In the genomic region with DNA sequence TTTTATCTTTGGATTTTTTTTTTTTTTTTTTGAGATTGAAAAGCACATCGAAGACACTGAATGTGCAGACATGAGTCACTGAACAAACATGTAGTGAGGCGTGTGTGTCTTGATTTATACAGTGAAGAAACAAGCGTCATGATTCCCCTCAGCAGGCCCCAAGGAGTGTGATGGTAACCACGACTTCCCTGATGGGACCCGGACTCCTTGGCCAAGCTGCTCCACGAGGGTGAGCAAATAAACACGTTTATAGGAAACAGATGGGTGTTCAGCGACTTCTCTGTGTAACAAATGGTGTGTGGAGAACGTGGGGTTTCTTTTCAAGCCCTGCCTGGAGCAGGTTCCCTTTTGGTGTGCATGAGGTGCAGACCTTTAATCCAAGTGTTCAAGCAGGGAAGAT, we compare ENCODE assay signal across 19 mouse cellular contexts.
DNase-seq lines count a peak whose midpoint lies in the region.
"Had no signal": no experiment of that assay in that cellular context is flagged by ENCODE, and none has a peak within 500 bp of the region (broad histone marks: within the 10 kb centered on the region; RNA-seq: fewer than 3 reads in every experiment).

No protein-coding gene starts in this region.

- no peak overlapping the region for H3K4me3 ChIP-seq in heart, embryonic 10.5 days
- H3K4me3 ChIP-seq: embryonic facial prominence, embryonic 13.5 days; forebrain, embryonic 15.5 days; heart, adult 2 months; heart, embryonic 12.5 days; hindbrain, embryonic 15.5 days had no signal

- H3K27me3 ChIP-seq in heart, embryonic 10.5 days (ENCODE audit: insufficient read depth, poor library complexity, severe bottlenecking): no peaks in the 10 kb centered on the region
- H3K27me3 ChIP-seq: embryonic facial prominence, embryonic 13.5 days; forebrain, embryonic 15.5 days; heart, embryonic 12.5 days; hindbrain, embryonic 15.5 days had no signal

- H3K4me1 ChIP-seq in heart, embryonic 10.5 days: peaks cover 7% of the 10 kb centered on the region
- H3K4me1 ChIP-seq: forebrain, embryonic 15.5 days; heart, embryonic 12.5 days had no signal

- 33% methylated on average over 9 of the region's 9 CpGs for WGBS in heart, embryonic 10.5 days

- DNase-seq in 3T3-L1 (ENCODE audit: low read depth, low spot score): peak; percentile 62
- peak; percentile 8 for DNase-seq in NIH3T3 (ENCODE audit: low read depth)
- peak; percentile 55 for DNase-seq in forelimb bud, embryonic 11.5 days (ENCODE audit: low read depth, low spot score)
- DNase-seq in mesoderm, embryonic 11.5 days (ENCODE audit: low read depth, low spot score): peak; percentile 31
- no peak for DNase-seq in heart, embryonic 10.5 days (ENCODE audit: low spot score)
- no peak for DNase-seq in frontal cortex, postnatal 14 days (ENCODE audit: low spot score in 2 of 2)
- DNase-seq: adrenal gland, postnatal 25 days; B cell, adult 2 months; cerebellum, adult 11 months; cerebellum, adult 8-10 months; cerebellum, postnatal 14 days; gastrocnemius, postnatal 14 days; heart, adult 2 months; kidney, adult 2 months had no signal

- H3K36me3 ChIP-seq in heart, embryonic 10.5 days: no peaks in the 10 kb centered on the region
- H3K36me3 ChIP-seq: embryonic facial prominence, embryonic 13.5 days; forebrain, embryonic 15.5 days; G1E; heart, embryonic 12.5 days; hindbrain, embryonic 15.5 days had no signal

- no peak overlapping the region for H3K27ac ChIP-seq in heart, embryonic 10.5 days
- H3K27ac ChIP-seq: embryonic facial prominence, embryonic 13.5 days; forebrain, embryonic 15.5 days; heart, adult 2 months; hindbrain, embryonic 15.5 days had no signal

- H3K9me3 ChIP-seq in heart, embryonic 10.5 days: no peaks in the 10 kb centered on the region
- H3K9me3 ChIP-seq: embryonic facial prominence, embryonic 13.5 days; forebrain, embryonic 15.5 days; G1E; heart, embryonic 12.5 days; hindbrain, embryonic 15.5 days had no signal

Comparison
In these comparisons a context has a peak if more than half of its experiments do, and no peak if none do; other contexts are left out.
1. DNase-seq: peak in 3T3-L1 (single experiment), NIH3T3 (single experiment), forelimb bud, embryonic 11.5 days (single experiment) and mesoderm, embryonic 11.5 days (single experiment); none in heart, embryonic 10.5 days (single experiment) and frontal cortex, postnatal 14 days (0 of 2).